Mouse (Mus musculus) testis, adult 2 months (tissue): ENCODE results near the gene G3bp1. TPM values are rescaled to one million over a fixed set of nuclear protein-coding genes. Genes with fewer than 3 reads are reported as not detected.

Experiments
- H3K27ac ChIP-seq: fragments of 200-500 bp; 2 replicates; pipeline ENCODE4 v1.5.1; 2012; ENCODE audit warnings: low read depth, low read length; ENCODE audit not compliant: control insufficient read depth, insufficient read depth
- H3K27me3 ChIP-seq: fragments of 200-500 bp; 2 replicates; pipeline ENCODE4 v1.6.1; 2012; ENCODE audit warnings: mild to moderate bottlenecking, low read length, moderate library complexity; ENCODE audit not compliant: control insufficient read depth, insufficient read depth
- H3K36me3 ChIP-seq: fragments of 200-500 bp; 2 replicates; pipeline ENCODE4 v1.6.1; 2012; ENCODE audit warnings: mild to moderate bottlenecking, low read length; ENCODE audit not compliant: control insufficient read depth, insufficient read depth
- H3K4me1 ChIP-seq: fragments of 200-500 bp; 2 replicates; pipeline ENCODE4 v1.6.1; 2012; ENCODE audit warnings: low read length; ENCODE audit not compliant: control insufficient read depth, insufficient read depth
- H3K4me3 ChIP-seq: fragments of 200-500 bp; 2 replicates; pipeline ENCODE4 v1.5.1; 2012; ENCODE audit warnings: low read depth, mild to moderate bottlenecking, low read length, moderate library complexity, mixed read lengths; ENCODE audit not compliant: control insufficient read depth
- CTCF ChIP-seq: fragments of 200-500 bp; IDR thresholded peaks from 2 replicates; pipeline ENCODE4 v1.5.1; 2012; ENCODE audit warnings: low read depth, mild to moderate bottlenecking, inconsistent platforms, low read length, moderate library complexity; ENCODE audit not compliant: control insufficient read depth, insufficient read depth, insufficient replicate concordance
- POLR2A ChIP-seq: fragments of 200-500 bp; IDR thresholded peaks from 2 replicates; pipeline ENCODE4 v1.6.1; 2012; ENCODE audit warnings: low read depth, mild to moderate bottlenecking, inconsistent platforms, low read length, moderate library complexity; ENCODE audit not compliant: control insufficient read depth
- polyA plus RNA-seq: library from polyadenylated mRNA; depleted of rRNA; stranded (reverse); fragments of >200 nt; gene quantifications from 2 replicates; pipeline ENCODE4 v1.2.3, GENCODE M21; 2012

Gene G3bp1
- polyA plus RNA-seq, 1 experiment, result 10.7 TPM

- no peak overlapping the region for H3K4me3 ChIP-seq
- peaks cover 12% of the 10 kb centered on the region for H3K4me1 ChIP-seq
- no peaks in the 10 kb centered on the region for H3K27me3 ChIP-seq
- H3K27ac ChIP-seq, result no peak overlapping the region
- no peaks in the 10 kb centered on the region for H3K36me3 ChIP-seq
- TF ChIP-seq CTCF, result no peak
- no peak for TF ChIP-seq POLR2A
These were observed 3.7 kb downstream of the G3bp1 start for GRCm38 (mm10) chr11:55473219-55473618.

DNA sequence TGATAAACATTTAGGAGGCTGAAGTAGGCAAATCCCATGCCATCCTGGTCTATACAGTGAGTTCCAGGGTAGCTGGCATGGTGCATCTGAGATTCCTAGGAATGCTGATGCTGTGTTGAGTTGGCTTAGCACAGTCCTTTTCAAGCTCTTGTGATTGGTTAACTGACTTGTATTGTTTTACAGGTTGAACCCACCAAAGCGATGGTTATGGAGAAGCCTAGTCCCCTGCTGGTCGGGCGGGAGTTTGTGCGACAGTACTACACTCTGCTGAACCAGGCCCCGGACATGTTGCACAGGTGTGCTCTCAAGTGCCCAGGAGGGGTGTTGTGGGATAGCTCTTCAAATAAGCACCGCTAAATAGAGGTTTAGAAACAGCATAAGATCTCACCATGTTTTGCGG, 16.0 kb downstream of the G3bp1 start:
- H3K27me3 ChIP-seq, result no peaks in the 10 kb centered on the region
- H3K4me3 ChIP-seq, result no peak overlapping the region
- no peak overlapping the region for H3K27ac ChIP-seq
- H3K36me3 ChIP-seq, result peaks cover 5% of the 10 kb centered on the region
- H3K4me1 ChIP-seq, result no peaks in the 10 kb centered on the region
- TF ChIP-seq CTCF, result no peak
- no peak for TF ChIP-seq POLR2A

DNA sequence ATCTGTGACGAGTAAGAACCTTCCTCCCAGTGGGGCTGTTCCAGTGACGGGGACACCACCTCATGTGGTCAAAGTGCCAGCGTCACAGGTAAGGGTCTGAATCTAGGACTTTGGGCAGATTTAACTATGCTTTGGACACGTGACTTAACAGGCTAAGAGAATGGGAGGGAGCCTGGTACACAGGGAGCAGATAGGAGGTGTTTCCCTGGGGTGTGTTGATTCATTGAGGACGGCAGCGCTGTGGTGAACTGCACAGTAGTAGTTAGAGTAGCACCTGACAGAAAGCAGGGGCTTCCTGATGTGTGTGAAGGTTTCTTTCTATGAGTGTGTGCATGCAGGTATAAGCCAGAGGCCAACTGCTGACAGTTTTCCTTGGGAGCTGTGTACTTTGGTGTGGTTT, 26.7 kb downstream of the G3bp1 start:
- Histone ChIP-seq H3K4me3 (no peak overlapping the region), H3K27ac (no peak overlapping the region), H3K27me3 (no peaks in the 10 kb centered on the region), H3K36me3 (peaks cover 5% of the 10 kb centered on the region), H3K4me1 (no peaks in the 10 kb centered on the region)
- TF ChIP-seq CTCF, result no peak
- TF ChIP-seq POLR2A, result no peak

- Histone ChIP-seq H3K27me3 (no peaks in the 10 kb centered on the region), H3K4me1 (no peaks in the 10 kb centered on the region), H3K27ac (no peak overlapping the region), H3K4me3 (no peak overlapping the region), H3K36me3 (peaks cover 5% of the 10 kb centered on the region)
- TF ChIP-seq POLR2A (no peak), CTCF (peak; percentile 27; the same call in 1 of the 2 replicates)
These were observed 28.4 kb downstream of the G3bp1 start for GRCm38 (mm10) chr11:55497885-55498284.

GRCm38 (mm10) chr11:55501955-55502531, 32.6 kb downstream of the G3bp1 start:
- Histone ChIP-seq H3K36me3 (peaks cover 1% of the 10 kb centered on the region; the same call in 1 of the 2 replicates), H3K27me3 (no peaks in the 10 kb centered on the region), H3K4me3 (no peak overlapping the region), H3K4me1 (no peaks in the 10 kb centered on the region), H3K27ac (no peak overlapping the region)
- TF ChIP-seq POLR2A (no peak), CTCF (no peak)

DNA sequence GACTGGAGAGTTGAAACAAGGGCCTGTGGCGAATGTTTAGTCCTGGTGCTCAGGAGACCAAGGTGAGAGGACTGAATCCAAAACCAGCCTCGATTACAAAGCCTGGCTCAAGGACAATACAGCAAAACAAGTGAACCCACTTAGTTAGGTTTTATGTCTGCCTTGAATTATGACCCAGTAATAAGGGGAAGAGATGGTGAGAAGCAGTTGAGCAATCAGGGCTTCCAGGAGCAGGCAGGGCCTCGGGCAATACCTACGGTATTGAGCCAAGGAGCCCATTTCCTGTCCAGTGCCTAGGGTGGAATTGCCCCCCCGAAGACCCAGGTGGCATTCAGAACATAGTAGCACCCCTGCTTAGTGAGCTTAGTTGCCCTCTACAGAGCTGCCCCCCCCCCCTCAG, 33.4 kb downstream of the G3bp1 start:
- Histone ChIP-seq H3K4me3 (no peak overlapping the region), H3K27me3 (no peaks in the 10 kb centered on the region), H3K36me3 (peaks cover 1% of the 10 kb centered on the region; the same call in 1 of the 2 replicates), H3K4me1 (no peaks in the 10 kb centered on the region), H3K27ac (no peak overlapping the region; the same call in 1 of the 2 replicates)
- TF ChIP-seq CTCF (no peak), POLR2A (no peak)

GRCm38 (mm10) chr11:55505485-55505884, 36.0 kb downstream of the G3bp1 start:
- Histone ChIP-seq H3K27me3 (no peaks in the 10 kb centered on the region), H3K4me1 (no peaks in the 10 kb centered on the region), H3K36me3 (peaks cover 1% of the 10 kb centered on the region; the same call in 1 of the 2 replicates), H3K4me3 (no peak overlapping the region), H3K27ac (no peak overlapping the region)
- TF ChIP-seq CTCF (no peak), POLR2A (no peak)

- no peak overlapping the region for H3K27ac ChIP-seq
- peak; percentile 50; the same call in 1 of the 2 replicates for TF ChIP-seq CTCF
- TF ChIP-seq POLR2A, result no peak
- no peak overlapping the region for H3K4me3 ChIP-seq
- no peaks in the 10 kb centered on the region for H3K27me3 ChIP-seq
- no peaks in the 10 kb centered on the region for H3K4me1 ChIP-seq
- H3K36me3 ChIP-seq, result no peaks in the 10 kb centered on the region
These were observed 41.9 kb downstream of the G3bp1 start for GRCm38 (mm10) chr11:55511374-55511773.

DNA sequence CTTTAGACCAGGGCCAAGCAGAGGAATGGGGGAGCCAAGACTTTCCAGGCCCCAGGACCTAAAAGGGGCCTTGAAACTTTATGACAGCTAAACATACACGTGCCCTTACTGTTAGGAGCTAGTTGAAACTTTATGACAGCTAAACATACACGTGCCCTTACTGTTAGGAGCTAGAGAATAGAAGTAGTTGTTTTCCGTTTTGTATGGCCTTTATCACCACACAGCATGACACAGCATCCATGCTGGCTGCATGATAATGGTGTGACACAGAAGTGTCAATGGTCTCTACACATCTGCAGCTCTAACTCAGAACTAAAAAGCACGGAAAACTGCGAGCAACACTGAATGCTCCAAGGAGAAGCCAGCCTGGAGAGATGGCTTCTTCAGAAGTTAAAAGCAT, 48.2 kb downstream of the G3bp1 start:
- no peak for TF ChIP-seq CTCF
- no peak for TF ChIP-seq POLR2A
- Histone ChIP-seq H3K4me3 (no peak overlapping the region), H3K36me3 (no peaks in the 10 kb centered on the region)

More for the DNA sequence above, 48.2 kb downstream of the G3bp1 start:
- Histone ChIP-seq H3K27me3 (no peaks in the 10 kb centered on the region), H3K27ac (no peak overlapping the region), H3K4me1 (peaks cover 2% of the 10 kb centered on the region; the same call in 1 of the 2 replicates)
